Mouse (Mus musculus) E14TG2a.4 (cell line): ENCODE data around the gene Tmem205.

Experiments
- CTCF ChIP-seq: conservative IDR thresholded peaks from 2 replicates; pipeline ENCODE4 v1.5.1; 2014; ENCODE audit warnings: low read length
- NANOG ChIP-seq: IDR thresholded peaks from 2 replicates; pipeline ENCODE4 v1.6.1; 2014; ENCODE audit warnings: borderline replicate concordance, low read length, mixed read lengths
- POU5F1 ChIP-seq: IDR thresholded peaks from 2 replicates; pipeline ENCODE4 v1.6.1; 2014; ENCODE audit warnings: low read length, borderline replicate concordance

- TF ChIP-seq CTCF (no peak), NANOG (no peak), POU5F1 (no peak)
Observed at GRCm38 (mm10) chr9:21943046-21943445, 15.7 kb upstream of the Tmem205 start.
